Mouse (Mus musculus) 3134 (cell line): ENCODE data around the gene C130074G19Rik.

Experiments used
- DNase-seq: peaks from one replicate; pipeline ENCODE4 v3.0.0-alpha.2; 2011; ENCODE audit warnings: low spot score; ENCODE audit not compliant: insufficient read length; ENCODE audit errors: extremely low read depth

C130074G19Rik gene

DNA sequence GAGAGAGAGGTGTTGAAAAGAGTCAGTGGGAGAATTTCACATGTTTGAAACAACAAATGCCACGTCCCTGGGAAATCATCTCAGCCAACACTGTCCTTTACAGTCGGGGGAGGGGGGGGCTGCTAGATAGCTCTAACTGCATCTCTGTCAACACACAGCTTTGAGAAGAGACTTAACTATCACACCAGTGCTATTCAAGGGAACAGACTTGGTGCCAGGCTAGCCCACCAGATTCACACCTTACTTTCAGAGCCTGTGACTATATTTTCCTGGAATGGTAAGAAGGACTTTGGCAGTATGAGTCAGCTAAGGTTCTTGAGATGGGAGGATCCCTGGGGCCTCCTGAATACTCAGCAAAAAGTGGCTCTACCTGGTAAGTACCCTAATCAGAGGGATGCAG is 5.7 kb downstream of the C130074G19Rik start:
- DNase-seq = no peak

DNA sequence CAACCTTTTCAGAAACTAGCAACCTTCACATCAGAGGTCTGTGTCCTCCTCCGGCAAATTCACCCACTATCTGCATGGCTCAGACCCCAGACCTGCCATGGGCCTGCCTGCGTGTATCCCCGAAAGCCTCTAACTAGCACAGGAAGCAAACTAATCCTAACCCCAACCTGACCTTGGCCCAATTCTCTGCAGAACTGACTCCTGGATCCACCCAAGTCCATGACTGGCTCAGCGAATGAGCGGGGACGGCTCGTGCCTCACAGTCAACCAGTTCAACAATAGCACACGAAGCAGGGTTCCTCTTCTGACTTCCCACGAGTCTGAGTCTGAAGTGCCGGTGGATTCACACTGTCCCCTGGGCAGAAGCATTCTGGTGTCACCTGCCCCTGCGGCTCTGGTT is 9.1 kb downstream of the C130074G19Rik start:
- DNase-seq = no peak

DNA sequence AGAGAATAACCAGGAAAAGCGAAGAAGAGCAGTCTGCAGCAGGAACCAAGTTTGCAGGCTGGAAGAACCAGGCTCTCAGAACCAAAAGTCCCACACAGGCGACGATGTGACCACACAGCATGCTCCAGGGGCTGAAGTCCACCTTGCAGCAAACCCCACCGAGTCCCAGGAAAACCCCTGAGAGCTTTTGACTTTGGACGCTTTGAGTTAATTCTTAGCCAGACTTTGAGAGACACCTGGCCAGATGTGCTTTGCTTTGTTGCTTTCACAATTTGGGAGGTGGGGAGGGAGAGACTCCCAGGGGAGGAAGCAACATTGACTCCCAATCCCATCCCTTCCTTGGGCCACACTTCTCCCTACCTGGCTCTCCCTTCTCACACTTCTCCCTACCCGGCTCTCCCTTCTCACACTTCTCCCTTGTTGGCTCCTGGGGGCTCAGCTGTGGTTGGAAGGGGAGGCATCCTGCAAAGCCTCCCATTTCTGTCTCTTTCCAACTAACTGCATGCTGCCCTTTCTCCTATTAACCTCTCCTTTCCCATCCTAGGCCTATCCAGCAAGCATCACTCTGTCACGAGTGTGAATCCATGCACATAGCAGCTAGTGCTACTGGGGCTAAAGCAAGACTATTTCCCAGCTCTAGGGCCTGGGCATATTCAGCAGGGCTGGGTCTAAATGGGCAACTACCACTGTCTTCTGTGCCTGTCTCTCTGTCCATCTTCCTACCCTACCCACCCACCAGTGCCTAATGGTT is 10.8 kb downstream of the C130074G19Rik start:
- no peak for DNase-seq

DNA sequence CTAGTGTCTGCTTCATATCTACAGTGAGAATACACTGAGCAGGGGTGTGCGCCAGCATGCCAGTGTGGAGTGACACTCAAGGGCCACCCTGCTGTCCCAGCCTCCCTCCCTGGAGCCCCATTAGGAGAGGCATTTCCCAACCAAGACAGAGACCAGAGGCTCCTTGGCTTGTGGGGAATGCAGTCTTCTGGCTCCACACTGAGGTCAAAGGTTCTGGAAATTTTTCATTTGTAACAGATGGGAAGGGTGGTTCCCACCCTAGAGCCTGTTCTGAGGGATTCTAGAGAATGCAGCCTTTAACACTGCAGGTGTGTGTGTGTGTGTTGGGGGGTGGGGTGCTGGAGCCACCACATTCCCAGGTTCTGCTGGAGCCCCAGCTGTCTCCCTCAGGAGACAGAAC is 11.5 kb downstream of the C130074G19Rik start:
- no peak for DNase-seq

DNA sequence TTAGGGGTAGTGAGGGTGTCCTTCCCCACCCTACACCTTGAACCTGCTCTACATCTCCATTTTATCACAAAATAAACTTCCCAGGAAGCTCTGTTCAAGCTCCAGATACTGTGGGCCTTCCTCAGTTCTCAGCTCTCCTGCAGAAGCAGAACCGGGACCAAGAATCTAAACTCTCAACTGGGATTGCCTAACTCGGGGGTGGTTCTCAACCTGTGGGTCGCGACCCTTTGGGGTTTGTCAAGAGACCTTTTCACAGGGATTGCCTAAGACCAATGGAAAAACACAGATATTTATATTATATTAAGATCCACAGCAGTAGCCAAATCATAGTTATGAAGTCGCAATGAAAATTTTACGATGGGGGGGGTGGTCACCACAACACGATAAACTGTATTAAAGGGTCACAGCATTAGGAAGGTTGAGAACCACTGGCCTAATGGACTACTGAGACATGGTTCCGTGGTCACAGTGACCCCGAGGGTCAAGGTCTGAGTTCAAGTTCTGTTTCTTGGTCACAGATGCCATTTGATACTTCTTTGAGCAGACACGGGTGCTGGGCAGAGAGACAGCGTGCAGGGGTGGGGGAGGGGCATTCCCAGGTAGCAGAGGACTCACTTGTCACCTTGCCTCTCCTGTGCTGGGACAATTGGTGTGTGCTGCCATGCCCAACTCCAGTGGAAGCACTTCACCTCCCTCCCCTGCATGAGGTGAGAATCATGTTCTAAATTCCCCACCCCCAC is 12.2 kb downstream of the C130074G19Rik start:
- DNase-seq = no peak

DNA sequence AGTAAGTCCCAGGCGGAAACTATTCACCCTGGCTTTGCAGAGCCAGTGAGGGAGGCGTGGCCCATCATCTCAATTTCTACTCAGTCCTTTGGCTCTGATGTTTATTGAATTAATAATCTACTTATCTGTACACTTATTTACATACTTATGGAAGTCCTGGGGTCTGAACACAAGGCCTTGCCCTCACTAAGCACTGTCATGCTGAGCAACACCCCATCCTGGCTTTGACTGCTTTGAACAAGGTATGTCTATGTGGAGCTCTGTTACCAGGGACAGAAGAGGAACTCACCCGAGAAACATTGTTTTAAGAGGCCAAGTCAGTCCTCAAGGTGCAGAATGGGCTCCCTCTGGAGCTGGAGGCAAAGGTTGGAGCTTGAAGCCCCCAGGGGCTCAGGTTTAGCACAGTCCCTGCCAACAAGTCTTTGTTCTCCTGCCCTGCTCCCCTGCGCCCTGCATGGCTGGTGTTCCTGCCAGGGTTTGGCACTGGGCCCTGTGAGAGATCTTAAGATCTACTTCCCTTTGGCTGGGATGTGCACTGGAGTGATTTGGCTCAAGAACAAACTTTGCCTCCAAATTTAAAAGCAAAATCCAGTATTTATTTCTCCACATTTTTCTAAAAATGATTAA is 13.0 kb downstream of the C130074G19Rik start:
- no peak for DNase-seq

DNA sequence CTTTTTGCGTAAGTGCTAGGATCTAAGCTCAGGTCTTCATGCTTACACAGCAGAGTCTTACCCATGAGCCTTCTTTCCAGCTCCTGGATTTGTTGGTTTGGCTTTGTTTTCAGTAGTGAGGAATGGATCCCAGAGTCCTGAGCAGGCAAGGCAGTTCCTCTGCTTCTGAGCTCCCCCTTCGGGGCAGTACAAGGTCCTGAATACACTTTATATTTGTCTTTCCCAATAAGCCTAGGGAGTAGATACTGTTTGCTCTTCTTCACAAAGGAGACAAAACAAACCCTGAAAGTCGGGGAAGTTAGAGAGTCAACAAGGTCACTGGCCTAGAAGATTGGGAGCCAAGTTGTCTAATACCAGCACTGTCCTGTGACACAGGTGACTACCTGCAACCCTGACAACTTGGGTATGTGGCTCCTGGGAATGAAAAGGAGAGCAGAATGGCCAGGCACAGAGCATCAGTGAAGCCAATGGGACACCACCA is 15.3 kb downstream of the C130074G19Rik start:
- DNase-seq = no peak

DNA sequence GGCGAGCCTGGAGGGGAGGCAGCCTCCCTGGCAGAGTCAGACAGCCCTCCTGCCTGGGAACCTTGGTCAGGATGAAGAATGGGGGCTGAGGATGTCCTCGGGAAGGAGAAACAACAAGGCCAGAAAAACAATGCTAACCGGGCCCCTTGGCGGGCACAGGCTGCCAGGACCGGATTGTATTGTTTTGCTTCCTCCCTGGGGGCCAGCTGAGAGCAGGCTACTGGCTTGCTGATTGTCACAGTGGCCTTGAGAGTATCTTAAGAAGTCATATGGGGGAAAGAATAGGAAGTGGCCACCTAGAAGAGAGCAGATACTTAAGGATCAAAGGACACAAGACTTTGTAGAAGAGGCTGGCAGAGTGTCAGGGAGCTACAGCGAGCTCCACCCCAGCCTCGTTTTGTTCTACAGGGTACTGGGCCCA is 18.6 kb downstream of the C130074G19Rik start:
- no peak for DNase-seq

DNA sequence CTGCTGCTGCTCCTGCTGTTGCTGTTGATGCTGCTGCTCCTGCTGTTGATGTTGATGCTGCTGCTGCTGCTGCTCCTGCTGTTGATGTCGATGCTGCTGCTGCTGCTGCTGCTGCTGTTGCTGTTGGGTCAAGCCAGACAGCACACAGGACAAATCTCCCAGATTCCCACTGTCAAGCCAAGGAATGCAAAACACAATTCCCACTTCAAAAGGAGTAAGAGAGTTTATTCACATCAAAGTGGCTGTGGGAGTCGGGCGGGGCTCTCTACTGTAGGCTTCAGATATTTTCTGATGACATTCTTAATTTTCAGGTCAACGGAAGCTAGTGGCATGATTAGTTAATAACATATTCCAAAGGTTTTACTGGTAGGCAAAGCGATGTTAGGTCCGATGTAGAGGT is 20.4 kb downstream of the C130074G19Rik start:
- DNase-seq = no peak

DNA sequence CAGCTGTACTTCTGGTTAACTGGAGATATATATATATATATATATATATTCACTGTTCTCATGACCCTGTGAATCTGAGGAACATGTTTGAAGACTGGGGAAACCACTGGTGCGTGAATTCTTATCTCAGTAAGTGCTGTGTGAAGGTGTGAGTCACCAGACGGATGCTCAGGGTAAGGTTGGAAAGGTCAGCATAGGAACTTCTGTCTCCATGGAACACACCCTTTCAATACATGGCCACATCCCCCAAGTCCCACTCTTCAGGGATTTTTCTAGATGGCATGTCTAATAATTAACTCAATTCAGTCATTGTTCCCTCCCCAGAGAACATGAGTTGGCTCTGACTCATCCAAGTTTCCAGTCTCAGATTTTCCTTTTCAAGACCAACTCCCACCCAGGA is 21.5 kb downstream of the C130074G19Rik start:
- no peak for DNase-seq

DNA sequence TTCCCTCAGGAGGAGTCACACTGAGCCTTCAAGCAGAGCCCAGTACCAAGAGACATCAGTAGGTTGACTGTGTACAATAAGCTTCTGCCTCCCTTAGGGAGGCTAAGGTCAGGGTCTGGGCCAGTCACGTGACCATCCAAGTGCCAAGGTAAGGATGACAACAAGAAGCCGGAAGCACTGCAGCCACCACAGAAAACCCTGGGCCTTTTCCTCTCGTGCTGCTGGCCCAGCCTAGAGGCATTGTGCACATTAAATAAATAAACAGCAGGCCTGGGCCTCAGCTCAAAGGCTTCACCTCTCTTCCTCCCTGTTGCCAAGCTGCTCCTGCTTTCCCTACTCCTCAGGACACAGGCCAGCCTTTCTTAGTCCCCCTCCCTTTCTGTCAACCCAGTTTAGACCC is 22.7 kb downstream of the C130074G19Rik start:
- no peak for DNase-seq

DNA sequence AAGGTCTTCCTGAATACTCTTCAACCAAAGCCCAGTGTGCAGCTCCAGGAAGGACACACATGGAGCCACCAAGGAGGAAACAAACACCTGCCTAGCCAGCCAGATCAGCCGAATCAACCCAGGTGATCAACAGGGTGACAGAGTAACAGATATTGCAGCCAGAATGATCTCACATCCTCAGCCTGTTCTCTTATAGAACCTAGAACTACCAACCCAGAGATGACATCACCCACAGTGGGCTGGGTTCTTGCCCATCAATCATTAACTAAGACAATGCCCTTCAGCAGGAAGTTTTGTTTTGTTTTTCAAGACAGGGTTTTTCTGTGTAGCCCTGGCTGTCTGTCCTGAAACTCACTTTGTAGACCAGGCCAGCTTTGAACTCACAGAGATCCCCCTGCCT is 24.8 kb downstream of the C130074G19Rik start:
- DNase-seq = no peak

DNA sequence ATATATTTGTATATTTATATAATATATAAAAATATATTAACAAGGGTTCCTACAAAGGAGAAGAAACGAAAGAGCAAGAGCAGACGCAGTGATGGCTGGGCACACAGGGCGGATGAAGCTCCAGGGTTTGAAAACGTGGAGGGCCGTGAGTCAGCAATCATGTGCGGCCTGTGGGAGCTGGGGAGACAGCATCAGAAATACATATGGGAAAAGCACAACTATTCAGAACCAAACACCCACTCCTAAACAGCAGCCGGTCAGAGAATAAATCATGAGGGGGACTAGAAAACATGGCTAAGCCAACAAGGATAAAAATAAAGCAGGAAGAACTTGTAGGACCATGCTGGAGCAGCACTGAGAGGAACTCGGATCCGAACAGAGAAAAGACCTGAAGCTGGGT is 25.8 kb downstream of the C130074G19Rik start:
- no peak for DNase-seq

DNA sequence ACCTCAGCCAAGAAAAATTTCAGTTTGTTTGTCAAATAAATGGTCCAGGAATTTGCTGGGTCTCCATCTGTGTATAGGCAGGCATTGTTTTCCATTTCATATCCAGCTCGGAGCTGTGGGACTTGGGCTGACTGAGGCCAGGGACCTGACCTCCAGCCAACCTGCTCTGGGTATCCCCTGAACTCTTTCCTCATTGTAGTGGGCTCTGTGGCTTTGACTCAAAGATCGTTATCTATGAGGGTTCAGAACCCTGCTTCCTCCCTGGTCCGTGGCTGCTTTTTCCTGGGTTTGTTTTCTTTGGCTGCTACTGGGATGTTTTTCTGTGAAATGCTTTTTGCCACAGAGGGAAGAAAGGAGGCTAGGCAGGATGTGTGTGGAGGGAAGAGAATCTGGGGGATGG is 29.1 kb downstream of the C130074G19Rik start:
- no peak for DNase-seq

DNA sequence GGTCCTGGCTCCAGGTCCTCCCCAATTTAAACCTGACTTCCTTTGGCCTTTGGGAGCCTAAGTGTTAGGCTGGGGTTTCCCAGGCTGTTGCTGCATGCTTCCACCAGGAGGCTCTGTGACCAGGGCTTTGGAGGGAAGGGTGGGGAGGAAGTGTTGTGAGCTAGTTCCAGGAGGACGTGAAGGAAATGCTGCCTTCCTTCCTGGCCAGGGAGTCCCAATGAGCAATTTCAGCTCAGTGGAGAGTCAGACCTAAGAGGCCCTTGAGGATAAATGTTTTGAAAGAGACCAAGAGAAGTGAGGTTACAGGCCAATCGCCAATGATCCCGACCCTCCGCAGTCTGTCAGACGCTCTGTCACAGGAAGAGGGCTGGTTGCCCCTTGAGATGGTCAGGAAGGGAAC is 29.7 kb downstream of the C130074G19Rik start:
- DNase-seq = peak; percentile 55

DNA sequence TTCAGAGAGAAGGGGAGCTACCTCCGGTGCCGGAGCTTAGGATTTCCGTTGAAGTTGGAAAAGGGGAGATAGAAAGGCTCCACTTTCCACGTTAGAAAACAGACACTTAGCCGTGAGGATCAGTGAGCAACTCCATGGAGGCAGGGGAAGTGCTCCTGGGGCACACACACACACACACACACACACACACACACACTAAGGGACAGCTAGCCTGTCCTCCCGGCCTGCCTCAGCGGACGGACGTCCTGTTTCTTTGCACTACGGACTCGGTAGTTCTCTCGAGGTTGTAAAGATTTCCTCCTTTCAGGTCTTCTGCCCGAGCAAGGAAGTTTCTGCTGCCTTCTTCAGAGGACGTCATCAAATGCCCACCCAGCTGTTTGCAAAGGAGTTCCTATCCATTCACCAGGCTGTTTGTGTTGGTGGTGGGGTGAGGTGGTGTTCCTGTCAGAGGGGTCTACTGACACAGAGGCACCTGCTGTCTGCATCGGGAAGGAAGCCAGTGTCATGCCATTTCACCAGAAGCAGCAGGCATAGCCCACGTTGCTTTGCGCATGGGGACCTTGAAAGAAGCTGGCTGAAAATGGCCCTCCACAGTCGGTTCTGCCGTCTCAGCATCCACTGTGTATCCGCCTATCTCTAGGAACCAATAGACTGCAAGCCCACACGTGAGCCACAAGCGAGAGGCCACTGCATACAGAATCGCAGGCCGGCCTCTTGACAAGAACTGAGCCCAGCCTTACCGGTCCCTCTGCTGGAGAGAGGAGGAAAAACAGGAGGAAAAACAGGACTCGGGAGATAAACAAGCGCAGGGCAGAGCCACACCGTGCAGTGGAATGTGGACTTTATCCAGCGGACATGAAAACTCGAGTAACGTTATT is 31.0 kb downstream of the C130074G19Rik start:
- DNase-seq = peak; percentile 64

DNA sequence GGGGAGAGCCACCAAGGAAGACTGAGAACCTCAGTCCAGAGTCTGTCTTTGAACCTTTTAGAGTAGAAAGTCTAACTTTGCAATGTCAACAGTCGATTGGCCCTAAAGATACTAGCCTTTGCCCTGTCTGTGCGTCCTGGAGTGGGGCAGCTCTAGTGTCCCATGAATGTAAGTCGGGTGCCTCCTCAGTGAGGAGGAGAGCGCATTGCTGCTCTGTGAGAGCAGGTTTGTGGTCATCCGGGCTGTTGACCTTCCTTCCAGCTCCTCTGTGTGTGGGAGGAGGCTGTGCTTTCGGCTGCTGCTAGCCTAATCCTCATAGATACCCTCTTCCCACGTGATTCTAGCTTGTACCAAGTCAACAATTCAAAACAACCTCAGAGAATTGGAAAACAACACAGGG is 31.9 kb downstream of the C130074G19Rik start:
- no peak for DNase-seq

DNA sequence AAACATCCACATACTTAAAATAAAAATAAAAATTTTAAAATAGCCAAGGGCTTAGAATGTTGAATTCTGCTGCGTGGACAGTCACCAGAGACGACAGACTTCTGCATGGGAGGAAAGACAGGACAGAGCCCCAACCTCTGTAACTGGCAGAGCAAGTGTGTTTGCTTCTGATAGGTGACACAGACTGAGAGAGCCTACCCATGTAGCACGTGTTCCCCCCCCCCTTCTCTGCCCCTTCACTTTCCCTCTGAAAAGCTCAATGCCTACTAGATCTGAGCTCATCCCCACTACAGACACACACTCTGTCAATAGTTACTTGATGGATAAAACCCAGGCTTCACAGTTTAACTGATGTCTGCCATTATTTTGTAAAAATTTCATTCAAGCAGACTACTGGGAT is 36.0 kb downstream of the C130074G19Rik start:
- no peak for DNase-seq

DNA sequence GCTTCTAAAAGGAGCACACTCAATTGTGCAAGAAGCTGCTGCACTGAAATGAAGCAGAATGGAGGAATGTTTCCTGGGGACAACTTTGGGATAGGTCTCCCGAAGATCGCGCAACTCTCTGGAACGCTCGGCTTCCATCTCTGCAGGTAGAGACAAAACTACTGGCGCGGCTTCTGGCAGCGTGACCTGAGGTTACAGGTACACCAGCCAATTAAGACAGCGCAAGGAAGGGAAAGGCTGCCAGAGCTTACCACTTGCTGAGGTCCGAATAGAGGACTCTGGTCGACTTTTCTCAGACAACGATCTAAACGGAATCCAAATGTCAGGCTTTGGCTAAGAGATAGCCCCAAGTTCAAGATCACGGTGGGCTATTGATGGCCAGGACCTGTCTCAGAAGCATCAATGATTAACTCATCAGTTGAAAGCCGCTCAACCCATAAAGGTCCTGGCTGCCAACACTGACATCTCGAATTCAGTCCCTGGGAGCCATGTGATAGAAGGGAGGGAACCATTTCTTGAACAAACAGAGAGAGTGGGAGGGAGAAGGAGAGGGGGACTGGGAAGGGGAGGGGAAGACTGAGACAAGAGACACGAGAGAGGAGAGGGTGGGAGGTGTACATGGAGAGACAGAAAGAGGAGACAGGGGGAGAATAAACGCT is 36.8 kb downstream of the C130074G19Rik start, which contains the start of gene Marc2:
TSS of gene Marc2 (minus strand) at position 360 of the 659 bp plus-strand sequence.
- no peak for DNase-seq
